Mouse (Mus musculus) limb, embryonic 14.5 days (tissue): ENCODE data around the gene Fkbp8. TPM values are rescaled to one million over a fixed set of nuclear protein-coding genes. Genes with fewer than 3 reads are reported as not detected.
A peak's percentile ranks its signal among the peaks of the same experiment; 100 is the strongest.

ENCODE experiments used
- ATAC-seq: fragments of 200-750 bp; cut with Nextera tagmentation; 2 replicates; pipeline ENCODE4 v1.8.0; 2017; ENCODE audit warnings: low read depth, moderate number of reproducible peaks, moderate TSS enrichment; ENCODE audit not compliant: low FRiP score
- DNase-seq: peaks from one replicate; pipeline ENCODE4 v3.0.0-alpha.2; 2015; ENCODE audit warnings: low spot score
- H3K27ac ChIP-seq: fragments of 300-500 bp; sonication (generic); replicated peaks from 2 replicates; pipeline ENCODE4 v1.5.1; 2014; ENCODE audit warnings: low read depth, mild to moderate bottlenecking, low read length, moderate library complexity, mixed read lengths
- H3K27me3 ChIP-seq: fragments of 300-500 bp; sonication (generic); 2 replicates; pipeline ENCODE4 v1.6.1; 2014; ENCODE audit warnings: low read length, mixed read lengths; ENCODE audit not compliant: control insufficient read depth, insufficient read depth
- H3K36me3 ChIP-seq: fragments of 300-500 bp; sonication (generic); 2 replicates; pipeline ENCODE4 v1.6.1; 2014; ENCODE audit warnings: mild to moderate bottlenecking, low read length, moderate library complexity, mixed read lengths; ENCODE audit not compliant: control insufficient read depth, insufficient read depth
- H3K4me1 ChIP-seq: fragments of 300-500 bp; sonication (generic); 2 replicates; pipeline ENCODE4 v1.6.1; 2014; ENCODE audit warnings: antibody characterized with exemption, low read length, mixed read lengths; ENCODE audit not compliant: control insufficient read depth, insufficient read depth
- H3K4me2 ChIP-seq: fragments of 300-500 bp; sonication (generic); replicated peaks from 2 replicates; pipeline ENCODE4 v1.6.1; 2014; ENCODE audit warnings: low read depth, mild to moderate bottlenecking, low read length, moderate library complexity; ENCODE audit not compliant: severe bottlenecking
- H3K4me3 ChIP-seq: fragments of 300-500 bp; sonication (generic); replicated peaks from 2 replicates; pipeline ENCODE4 v1.5.1; 2014; ENCODE audit warnings: low read length
- H3K9ac ChIP-seq: fragments of 300-500 bp; sonication (generic); 2 replicates; pipeline ENCODE4 v1.6.1; 2014; ENCODE audit warnings: mild to moderate bottlenecking, low read depth, low read length, moderate library complexity; ENCODE audit not compliant: severe bottlenecking
- H3K9me3 ChIP-seq: fragments of 300-500 bp; sonication (generic); 2 replicates; pipeline ENCODE4 v1.6.1; 2016; ENCODE audit warnings: low read length; ENCODE audit not compliant: control insufficient read depth
- POLR2A ChIP-seq: fragments of 200-500 bp; IDR thresholded peaks from 2 replicates; pipeline ENCODE4 v1.8.0; 2012; ENCODE audit warnings: inconsistent platforms, mild to moderate bottlenecking, moderate library complexity, borderline replicate concordance; ENCODE audit not compliant: insufficient read depth, insufficient read length; ENCODE audit errors: extremely low read depth
- WGBS: fragments of 180-500 bp; shearing (Covaris S2); extraction: QIAGEN DNeasy Blood & Tissue Kit; methylation state at CpG from one replicate; pipeline ENCODE4 v1.1.7; 2014; 5-methylcytosine and 5-hydroxymethylcytosine counted together
- polyA plus RNA-seq, 2 experiments: library from polyadenylated mRNA; depleted of rRNA in 1 of 2; stranded (reverse) in 1 of 2; unstranded in 1 of 2; fragments of >200 nt; fragmentation: Nextera tagmentation in 1 of 2; extraction: Ambion mirVana in 1 of 2; gene quantifications; 2 replicates each; pipeline versions ENCODE4 v1.2.1 to v1.2.3; 2012 to 2014

The Fkbp8 gene
- polyA plus RNA-seq, 2 experiments, result 219 to 363 TPM

DNA sequence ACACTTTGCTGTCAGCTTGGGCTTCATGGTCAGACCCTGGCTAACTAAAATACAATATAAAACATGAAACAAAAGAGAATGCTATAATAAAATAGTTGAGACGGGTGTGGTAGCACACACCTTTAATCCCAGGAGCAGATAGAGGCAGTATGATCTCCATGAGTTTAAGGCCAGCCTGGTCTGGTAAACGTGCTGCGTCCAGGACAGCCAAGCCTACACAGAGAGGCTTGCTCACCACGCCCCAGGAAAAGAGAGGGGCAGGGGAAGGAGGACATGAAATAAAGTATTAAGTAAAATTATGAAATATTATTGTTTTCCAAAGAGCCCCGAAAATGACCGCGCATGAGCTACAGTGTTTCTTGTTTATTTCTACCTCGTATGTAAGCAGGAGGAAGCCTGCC is 413 bp upstream of the Fkbp8 start:
- peaks cover 30% of the 10 kb centered on the region for H3K36me3 ChIP-seq
- DNase-seq, result no peak
- peak overlapping the region; percentile 81 for H3K4me3 ChIP-seq
- no peak for ATAC-seq
- no peak for TF ChIP-seq POLR2A
- WGBS, result 1% methylated on average over 8 of the region's 8 CpGs
- H3K9me3 ChIP-seq, result no peaks in the 10 kb centered on the region
- H3K9ac ChIP-seq, result peak overlapping the region; percentile 97
- H3K27me3 ChIP-seq, result no peaks in the 10 kb centered on the region
- peaks cover 12% of the 10 kb centered on the region for H3K4me1 ChIP-seq
- H3K4me2 ChIP-seq, result peak overlapping the region; percentile 84
- H3K27ac ChIP-seq, result 0 out of 2 replicates have a peak overlapping the region, but pooled peaks have one; percentile 19

- DNase-seq, result no peak
- H3K27me3 ChIP-seq, result no peaks in the 10 kb centered on the region
- peaks cover 40% of the 10 kb centered on the region for H3K36me3 ChIP-seq
- TF ChIP-seq POLR2A, result no peak
- peak overlapping the region; percentile 84 for H3K4me2 ChIP-seq
- WGBS, result 26% methylated on average over 13 of the region's 13 CpGs
- H3K27ac ChIP-seq, result peak overlapping the region; percentile 87
- peak overlapping the region; percentile 97 for H3K9ac ChIP-seq
- H3K9me3 ChIP-seq, result no peaks in the 10 kb centered on the region
- ATAC-seq, result no peak
- peaks cover 12% of the 10 kb centered on the region for H3K4me1 ChIP-seq
- H3K4me3 ChIP-seq, result peak overlapping the region; percentile 81
These were observed 766 bp downstream of the Fkbp8 start for GRCm38 (mm10) chr8:70528182-70528797.

DNA sequence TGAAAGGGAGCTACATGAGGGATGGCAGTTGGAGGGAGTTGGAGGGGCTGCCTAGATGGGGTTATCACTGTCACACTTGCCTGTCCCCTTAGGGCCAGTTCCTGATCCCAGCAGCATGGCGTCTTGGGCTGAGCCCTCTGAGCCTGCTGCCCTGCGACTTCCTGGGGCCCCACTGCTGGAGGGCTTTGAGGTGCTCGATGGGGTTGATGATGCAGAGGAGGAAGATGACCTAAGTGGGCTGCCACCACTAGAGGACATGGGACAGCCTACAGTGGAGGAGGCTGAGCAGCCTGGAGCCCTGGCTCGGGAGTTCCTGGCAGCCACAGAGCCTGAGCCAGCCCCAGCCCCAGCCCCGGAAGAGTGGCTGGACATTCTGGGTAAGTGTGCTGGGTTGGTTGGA is 1.8 kb downstream of the Fkbp8 start:
- 79% methylated on average over 5 of the region's 5 CpGs for WGBS
- no peaks in the 10 kb centered on the region for H3K9me3 ChIP-seq

DNA sequence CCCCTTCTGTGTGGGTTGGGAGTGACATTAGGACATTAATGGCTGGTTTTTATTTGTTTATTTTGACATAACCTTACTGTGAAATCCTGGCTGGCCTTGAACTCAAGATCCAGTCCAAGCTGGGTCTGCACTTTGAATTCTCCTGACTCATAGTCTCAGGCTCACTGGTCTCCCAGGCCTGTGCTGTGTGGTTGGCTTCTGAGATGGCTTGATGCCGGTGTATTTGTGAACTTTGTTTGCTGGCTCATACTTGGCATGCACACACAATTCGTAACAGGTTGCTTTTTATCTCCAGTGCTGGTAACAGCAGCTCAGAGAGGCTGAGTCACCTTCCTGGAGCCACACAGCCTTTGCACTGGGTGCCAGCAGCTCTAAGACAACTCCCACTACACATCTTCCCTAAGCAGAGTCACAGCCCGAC is 2.2 kb downstream of the Fkbp8 start:
- Histone ChIP-seq H3K4me2 (no peak overlapping the region), H3K27ac (no peak overlapping the region), H3K4me3 (no peak overlapping the region), H3K4me1 (peaks cover 10% of the 10 kb centered on the region), H3K27me3 (no peaks in the 10 kb centered on the region), H3K9ac (no peak overlapping the region), H3K9me3 (no peaks in the 10 kb centered on the region), H3K36me3 (peaks cover 54% of the 10 kb centered on the region)
- TF ChIP-seq POLR2A, result no peak
- no peak for ATAC-seq
- WGBS, result 90% methylated on average over 3 of the region's 3 CpGs
- no peak for DNase-seq

More for the DNA sequence above, 1.8 kb downstream of the Fkbp8 start:
- DNase-seq, result no peak
- TF ChIP-seq POLR2A, result no peak
- no peak overlapping the region for H3K4me3 ChIP-seq
- peaks cover 10% of the 10 kb centered on the region for H3K4me1 ChIP-seq
- H3K36me3 ChIP-seq, result peaks cover 50% of the 10 kb centered on the region
- H3K27ac ChIP-seq, result no peak overlapping the region
- no peaks in the 10 kb centered on the region for H3K27me3 ChIP-seq
- no peak overlapping the region for H3K4me2 ChIP-seq
- no peak overlapping the region for H3K9ac ChIP-seq
- no peak for ATAC-seq

GRCm38 (mm10) chr8:70530314-70530713 is 2.8 kb downstream of the Fkbp8 start:
- Histone ChIP-seq H3K4me1 (peaks cover 10% of the 10 kb centered on the region), H3K27me3 (no peaks in the 10 kb centered on the region), H3K4me2 (no peak overlapping the region), H3K9me3 (no peaks in the 10 kb centered on the region), H3K27ac (no peak overlapping the region), H3K9ac (no peak overlapping the region), H3K4me3 (no peak overlapping the region), H3K36me3 (peaks cover 60% of the 10 kb centered on the region)
- ATAC-seq (no peak), DNase-seq (no peak)
- 91% methylated on average over 2 of the region's 2 CpGs for WGBS
- TF ChIP-seq POLR2A, result no peak
